Mouse (Mus musculus): ENCODE data around the gene Prrx1.

The Prrx1 gene

DNA sequence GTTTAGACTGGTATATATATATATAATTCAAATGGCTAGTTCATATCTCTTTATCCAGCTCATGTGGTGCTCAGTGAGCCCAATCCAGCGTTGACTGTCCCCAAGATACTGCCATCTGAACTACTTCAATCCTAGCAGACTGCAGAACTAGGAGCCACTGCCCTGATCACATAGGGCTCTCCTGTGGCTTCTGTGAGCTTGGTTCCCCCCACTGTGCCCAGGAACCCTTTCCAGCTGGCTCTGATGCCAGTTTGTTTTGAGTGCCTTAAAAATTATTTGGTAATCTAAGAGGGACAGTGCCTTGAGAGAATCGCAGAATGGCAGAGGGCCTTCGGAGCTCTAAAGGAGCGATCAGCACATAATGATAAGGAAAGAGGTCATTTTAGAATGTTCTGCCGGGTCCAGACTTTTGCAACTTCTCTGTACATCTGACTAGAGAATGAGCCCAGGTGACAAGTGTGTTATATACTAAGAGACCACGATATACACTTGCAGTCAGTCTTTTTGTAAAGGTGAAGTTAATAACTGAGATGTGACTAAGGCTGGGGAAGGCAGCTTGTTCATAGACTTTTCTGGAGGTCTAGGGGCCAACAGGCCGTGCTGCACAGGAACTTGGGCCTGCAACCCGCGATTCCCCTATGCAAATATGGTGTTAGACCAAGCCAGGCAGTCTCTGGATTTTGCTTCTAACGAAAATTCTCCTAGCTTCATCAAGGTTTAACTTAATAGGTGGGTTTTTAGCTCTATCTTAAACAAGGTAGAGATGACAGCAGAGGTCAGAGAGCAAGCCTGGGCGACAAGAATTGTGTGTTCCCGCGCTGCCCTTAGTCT, 2.3 kb downstream of the Prrx1 start:
- DNase-seq: no peak

DNA sequence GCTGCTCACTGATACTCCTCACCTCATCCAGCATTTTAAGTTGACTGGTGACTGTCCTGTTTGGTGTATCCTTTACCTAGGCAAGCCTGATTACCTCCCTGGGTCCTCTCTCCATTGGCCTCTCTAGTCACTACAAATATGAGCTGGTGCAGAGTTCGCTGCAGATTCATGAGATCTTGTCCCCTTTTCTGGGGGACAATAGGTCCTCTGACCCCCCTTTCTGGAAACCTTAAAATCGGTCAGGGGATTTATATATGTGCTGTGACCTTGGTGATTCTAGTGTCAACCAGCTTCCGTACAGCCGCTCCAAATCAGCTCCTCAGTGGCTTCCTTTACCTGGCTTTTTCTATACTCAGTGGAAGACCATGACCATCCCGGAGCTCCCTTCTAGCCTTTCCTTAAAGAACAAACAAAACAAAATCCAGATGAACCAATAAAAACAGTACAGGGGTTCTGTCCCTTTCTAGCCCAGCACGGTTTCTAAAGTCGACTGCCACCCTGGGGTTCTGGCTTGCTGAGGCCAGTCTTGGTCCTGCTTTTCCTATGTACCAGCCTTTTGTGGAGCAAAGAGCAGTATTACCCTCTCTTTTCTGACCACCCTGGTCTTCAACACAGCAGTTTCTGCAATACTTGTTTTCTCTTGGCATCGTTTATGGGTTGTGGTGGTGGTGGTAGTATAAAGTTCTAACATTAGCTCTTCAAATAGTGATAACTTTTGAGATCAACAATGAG, 3.3 kb downstream of the Prrx1 start:
- no peak for DNase-seq

DNA sequence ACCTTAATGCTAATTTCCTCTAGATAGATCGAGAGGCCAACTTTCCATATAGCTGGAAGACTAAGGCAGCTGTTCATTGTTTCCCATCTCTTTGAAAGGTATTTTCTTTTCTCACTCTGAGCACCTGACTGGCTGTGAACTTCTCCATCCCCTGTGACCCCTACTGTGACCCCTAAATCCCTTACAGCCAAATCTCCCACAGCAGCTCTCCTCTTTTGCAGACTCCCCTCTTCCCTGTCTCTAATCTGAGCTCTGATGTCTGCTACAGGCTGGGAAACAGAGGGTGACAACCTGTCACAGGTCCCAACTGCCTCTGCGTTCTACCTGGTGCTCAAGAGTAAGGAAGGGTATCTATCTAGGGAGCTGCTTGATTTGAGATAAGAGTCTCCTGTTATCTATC, 4.0 kb downstream of the Prrx1 start:
- DNase-seq: no peak

DNA sequence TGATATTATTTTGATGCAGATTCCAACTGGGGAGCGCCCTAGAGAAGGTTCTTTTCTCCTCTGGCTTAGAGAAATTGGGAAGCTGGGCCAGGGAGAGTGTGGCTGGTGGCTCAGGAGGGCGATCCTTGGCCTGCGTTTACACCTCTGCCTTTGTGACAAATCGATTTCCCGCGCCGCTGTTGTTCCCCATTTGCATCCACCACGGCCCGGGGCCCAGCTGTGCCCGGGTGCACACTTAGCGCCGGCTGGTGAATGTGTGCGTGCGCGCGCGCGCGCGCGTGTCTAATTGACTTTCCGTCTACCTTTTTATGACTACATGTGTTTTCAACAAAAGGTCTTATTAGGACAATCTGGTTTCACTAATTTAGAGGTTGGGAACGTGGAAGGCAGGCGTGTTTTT, 4.9 kb downstream of the Prrx1 start:
- DNase-seq: no peak

DNA sequence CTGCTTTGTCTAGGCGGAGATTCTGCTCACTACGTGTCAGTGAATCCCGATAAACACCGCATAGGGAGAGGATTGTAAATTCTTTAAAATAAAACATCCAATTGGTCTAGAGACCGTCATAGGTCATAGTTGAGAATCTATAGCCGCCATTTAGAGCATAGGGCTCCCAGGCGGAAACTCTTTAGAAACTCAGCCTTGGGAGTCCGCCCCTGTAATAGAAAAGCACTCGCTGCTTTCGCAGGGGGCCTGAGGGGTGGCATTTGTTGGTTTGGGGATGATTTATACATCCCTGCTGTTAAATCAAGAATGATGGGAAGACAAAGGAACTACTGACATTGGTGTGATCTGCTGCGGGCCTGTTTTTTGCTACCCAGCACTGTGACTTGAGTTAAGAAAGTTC, 5.8 kb downstream of the Prrx1 start:
- no peak for DNase-seq

DNA sequence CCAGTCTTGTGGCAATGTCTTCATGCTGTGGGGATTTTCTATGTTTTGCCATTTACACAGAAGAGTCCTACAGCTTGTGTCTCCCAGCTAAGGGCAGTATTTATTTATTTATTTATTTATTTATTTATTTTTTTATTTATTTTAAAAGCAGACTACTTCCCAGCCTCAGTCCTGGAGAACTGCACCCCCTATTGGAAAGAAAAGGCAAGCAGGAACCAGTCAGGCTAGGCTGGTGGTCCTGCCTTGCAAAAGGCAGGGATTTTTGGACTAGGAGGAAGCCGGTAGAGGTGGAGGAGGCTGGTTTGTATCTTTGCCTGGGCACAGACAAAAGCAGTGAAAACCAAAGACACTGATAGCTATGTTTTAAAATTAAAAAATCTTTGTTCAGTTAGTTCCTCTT, 7.6 kb downstream of the Prrx1 start:
- no peak for DNase-seq

DNA sequence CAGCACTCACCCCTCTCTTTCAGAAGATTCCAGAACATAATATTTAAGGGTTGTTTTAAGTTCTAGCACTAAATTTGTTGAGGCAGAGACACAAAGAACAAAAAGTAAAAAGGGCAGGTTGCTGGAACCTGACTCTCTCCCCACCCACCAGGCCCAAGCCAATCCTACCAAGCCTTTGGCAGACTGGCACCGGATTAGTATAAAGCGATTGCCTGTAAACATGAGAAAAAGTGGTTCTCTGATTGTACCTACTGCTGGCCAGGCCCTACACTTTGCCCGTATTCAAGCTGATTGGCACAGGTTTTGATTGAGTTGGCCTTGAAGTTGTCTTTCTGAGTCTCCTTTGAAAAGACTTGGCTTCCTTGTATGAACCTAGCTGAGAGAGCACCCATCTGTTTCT, 8.7 kb downstream of the Prrx1 start:
- no peak for DNase-seq

DNA sequence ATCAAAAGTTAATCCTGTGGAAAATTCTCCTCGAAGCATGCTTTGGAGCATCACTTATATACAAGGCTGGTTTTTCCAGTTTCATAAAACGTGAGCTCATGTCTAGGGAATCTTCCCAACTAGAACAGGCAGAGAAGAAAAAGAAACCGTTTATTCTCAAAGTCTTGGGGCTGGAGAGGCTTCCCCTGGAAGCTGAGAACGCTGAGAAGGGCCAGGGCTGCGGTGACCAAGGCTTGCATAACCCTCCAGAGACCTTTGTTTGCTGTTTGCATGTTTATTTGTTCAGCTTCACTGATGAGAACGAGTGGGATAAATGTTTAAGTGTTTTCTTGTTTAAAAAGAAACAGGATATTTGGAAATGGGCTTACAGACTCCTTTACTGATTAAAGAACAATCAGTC, 11.2 kb downstream of the Prrx1 start:
- no peak for DNase-seq

DNA sequence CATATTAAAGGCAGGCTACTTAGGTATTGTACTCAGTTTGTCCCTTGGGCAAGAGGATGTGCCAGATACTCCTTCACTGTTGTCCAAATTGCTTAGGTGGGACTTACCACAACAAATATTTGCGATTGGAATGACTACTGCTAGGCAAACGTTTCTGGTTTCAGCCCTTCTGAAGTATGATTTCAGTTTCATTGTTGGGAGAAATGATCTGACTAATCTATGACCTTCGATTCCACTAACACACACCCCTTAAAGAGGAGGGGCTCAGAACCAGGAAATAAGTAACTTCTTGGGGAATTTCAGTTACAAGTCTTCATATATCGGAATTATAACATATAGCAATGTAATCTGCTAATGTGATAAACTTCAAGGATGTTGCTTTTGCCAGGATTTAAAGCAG, 20.4 kb downstream of the Prrx1 start:
- no peak for DNase-seq

DNA sequence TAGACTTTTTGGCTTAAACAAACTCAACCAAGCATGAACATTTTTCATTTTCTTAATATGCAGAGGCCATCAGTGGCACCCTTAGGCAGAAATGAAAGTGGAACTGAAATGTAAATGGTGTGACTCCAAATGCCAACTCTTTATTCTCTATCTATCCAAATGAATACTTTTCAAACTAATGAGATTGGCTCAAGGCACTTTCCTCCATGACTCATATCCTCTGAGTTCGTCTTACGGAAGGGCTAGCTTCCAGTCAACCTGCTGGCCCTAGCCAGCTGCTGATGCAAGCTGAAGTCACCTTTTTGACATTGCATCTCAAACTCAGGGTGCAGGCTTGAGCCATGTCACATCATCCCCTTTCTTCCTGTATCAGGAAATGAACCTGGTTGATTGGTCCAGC, 21.6 kb downstream of the Prrx1 start:
- DNase-seq: no peak

DNA sequence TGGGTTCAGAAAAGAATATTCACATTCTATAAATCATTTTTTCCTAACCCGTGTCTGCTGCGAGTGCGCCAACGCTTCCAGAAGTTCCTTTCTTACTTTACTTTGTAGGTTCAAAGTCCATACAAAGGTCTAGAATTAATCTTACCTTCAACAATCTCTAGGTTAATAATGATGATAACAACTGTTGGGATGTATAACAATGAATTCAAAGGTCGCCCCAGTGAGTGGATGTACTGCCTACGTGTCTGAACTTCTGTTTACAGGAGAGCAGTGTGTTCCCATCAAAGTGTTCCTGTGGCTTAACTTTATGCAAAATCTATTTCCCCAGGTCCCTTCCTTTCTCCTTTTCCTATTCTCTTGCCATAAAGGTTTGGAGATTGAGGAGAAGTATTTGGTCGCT, 24.4 kb downstream of the Prrx1 start:
- no peak for DNase-seq

DNA sequence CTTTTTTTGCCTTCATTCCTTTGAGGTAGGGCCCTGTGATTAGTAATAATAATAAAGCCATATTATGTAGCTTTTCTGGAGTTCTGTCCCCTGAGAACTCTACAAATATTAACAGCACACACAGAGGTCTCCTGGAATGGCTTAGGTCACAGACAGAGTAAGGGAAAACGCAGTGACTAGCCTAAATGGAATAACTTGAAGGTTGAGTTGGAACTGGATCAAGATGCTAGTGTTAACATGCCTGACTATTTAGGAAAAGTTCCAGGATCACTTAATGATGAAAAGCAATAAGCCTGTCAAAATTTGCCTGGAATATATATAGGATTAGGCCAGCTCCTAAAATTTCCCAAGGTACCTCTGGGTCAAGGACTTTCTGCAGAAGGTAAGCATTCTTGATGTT, 28.0 kb downstream of the Prrx1 start:
- no peak for DNase-seq

DNA sequence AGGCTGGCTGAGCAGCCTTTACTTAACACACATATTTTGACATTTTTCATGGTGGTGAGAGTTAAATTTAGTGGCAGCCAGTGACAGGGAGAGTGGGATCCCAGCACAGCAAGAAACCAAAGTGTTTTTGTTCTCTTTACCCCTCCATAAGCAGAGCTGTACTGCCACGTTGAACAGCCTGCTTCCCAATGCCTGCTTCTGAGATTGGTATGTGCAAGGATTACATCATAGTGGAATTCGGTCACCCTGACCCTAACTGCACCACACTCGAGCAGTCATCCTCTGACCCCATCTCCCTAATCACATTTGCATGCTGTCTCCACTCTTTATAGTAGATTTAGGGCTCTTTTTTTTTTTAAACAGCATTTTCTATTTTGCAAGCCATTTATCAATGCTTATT, 28.4 kb downstream of the Prrx1 start:
- no peak for DNase-seq

DNA sequence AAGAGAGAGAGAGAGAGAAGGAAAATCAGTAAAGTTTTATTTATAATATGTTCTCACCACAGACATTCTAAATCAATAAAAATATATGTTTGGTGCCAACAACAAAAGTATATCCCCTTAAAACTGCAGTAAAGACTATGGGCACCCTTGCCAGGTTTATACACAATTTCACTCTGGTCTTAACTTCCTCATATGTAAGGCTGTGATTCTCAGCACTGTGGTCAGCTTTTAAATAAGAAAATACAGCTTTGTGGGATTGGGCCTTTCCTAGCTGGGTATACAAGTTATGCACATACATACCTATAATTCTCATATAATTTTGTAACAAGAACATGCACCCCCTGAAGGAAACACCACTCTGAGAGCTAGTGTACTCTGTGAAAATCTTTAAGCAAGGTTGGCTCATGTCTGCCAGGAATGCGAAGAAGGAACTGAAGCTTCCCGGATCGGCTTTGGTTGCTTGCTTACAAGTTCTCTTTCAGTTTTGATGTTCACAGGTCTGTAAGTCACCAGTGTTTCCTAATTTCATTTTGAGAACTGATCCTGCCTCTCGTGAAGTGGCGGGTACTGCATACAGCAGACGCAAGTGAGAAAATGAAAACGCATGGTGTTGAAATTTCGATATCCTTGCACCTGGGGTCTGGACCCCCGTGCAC, 29.4 kb downstream of the Prrx1 start:
- no peak for DNase-seq

DNA sequence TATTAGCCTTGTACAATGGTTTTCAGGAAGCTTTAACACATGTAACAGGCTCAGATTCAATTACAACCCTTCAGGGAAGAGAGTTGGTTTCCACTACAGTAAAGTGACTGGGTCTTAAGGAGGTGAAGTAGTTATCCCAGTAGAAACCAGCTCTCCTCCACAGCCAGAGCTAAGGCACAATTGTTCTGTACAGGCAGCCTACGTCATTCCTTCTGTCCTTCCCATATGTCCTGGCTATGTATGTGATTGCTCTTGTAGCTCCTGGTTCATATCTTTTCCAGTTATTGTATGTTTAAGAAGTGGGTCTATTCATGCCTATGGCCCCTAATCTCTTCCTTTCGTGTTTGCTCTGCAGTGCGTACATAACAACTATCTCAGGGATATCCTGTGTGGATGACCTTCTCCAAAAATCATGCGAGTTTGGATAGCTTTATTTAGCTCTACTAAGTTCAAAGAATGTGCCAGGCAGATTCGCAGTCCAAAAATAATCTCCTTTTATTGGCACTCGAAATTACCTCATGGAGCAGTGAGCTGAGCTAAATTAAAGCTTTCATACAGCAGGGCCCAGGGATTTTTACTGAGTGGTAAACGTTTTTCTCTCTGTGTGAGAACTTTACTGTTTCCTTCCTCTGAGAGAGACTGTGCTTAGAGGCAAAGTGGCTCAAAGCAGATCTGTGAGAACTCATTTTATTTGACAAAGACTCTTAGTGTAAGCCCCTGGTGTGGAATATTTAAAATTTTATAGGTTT, 31.9 kb downstream of the Prrx1 start:
- DNase-seq: no peak

DNA sequence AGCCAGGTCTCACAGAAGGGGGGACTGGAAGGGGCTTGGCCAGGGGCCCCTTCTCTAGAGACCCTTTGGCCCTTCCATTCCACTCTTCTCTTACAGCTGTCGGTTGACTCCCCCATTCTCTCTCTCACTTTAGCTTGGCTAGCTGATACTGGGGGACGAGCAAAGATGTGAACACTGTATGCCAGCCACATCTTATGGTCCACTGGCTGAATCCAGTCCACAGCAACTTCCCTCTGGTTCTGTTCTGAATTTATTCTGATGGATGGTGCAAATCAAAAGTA, 32.7 kb downstream of the Prrx1 start:
- DNase-seq: no peak

DNA sequence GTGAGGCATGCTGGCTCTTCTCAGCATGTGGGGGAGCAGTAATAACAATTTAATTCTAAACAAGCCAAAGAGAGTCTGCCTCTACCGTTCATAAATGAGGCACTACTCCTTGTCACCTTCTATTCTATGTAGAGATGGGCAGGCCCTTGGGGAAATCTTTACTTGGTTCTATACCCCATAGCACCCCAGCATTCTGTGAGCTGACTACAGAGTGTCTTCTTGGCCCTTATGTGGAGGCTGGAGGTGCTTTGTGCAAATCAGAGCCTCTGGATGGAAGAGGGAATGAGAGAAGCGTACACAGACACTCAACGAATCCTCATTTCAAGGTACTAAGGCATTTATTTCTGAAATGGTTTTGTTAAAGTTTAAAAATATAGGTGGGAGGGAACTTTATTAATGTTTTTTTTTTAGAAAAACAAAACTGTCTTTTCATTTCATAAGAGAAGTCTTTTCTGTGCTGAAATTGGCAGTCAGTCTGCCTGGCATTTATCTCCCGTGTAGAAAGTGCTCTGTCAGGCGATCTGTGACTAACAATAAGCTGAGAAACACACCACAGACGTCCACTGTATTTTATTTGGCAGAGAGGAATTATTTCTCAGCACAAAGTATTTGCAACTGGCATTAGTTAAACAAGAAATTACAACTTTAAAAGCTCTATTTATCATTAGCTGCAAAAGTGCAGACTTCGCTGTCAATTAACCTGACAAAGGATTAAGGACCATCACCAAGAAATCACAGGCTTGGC, 33.2 kb downstream of the Prrx1 start:
- no peak for DNase-seq

DNA sequence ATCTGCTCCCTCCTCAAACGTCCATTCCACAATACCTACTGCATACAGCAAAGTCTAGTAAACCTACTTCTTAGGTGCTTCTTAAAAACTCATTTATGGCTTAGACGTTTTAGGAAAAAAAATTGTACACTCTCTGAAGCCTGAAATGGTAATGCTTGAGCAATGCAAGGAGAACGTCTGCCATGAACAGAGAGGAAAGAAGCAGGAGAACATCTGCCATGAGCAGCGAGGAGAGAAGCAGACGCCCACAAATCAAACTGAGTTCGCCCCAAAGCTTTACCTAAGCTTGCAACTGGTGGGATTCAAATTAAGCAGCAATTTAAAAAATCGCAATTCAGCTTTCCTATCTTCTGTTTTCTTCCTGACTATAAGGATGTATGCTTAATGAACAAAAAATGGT, 36.4 kb downstream of the Prrx1 start:
- no peak for DNase-seq

DNA sequence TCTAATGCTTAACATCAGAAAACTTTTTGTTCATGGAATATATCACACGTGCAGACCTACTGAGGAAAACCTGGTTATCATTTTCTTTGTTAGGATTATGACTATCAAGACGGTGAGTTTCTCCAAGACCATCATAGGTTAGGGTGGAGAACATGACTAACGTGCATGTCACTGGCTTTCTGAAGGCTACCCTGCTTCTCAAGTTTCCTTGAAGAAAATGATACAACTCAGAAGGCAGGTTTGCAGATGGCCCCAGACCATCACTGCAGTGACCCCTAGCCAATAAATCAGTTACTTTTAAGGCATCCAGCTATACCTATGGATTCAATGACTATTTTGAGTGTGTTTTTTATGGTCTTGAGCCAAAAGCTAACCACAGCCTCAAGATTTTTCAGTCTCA, 38.6 kb downstream of the Prrx1 start:
- no peak for DNase-seq

DNA sequence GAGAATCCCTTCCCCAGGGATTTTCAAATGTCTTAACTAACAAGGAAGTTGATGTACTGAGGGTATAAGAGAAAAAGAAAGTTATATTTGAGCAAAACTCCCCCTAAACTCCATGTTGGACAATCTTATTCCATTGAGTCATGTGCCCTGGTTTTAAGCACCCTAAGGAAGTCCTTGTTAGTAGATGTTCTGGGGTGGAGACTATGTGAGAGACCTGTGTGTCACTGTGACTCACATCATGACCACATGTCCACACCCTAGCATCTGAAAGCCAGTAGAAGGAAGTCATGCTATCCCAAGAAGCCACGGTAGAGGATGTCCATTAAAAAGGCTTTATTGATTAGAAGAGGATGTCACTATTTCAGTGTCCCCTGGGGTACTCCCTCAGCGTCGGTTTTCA, 40.4 kb downstream of the Prrx1 start:
- DNase-seq: no peak

DNA sequence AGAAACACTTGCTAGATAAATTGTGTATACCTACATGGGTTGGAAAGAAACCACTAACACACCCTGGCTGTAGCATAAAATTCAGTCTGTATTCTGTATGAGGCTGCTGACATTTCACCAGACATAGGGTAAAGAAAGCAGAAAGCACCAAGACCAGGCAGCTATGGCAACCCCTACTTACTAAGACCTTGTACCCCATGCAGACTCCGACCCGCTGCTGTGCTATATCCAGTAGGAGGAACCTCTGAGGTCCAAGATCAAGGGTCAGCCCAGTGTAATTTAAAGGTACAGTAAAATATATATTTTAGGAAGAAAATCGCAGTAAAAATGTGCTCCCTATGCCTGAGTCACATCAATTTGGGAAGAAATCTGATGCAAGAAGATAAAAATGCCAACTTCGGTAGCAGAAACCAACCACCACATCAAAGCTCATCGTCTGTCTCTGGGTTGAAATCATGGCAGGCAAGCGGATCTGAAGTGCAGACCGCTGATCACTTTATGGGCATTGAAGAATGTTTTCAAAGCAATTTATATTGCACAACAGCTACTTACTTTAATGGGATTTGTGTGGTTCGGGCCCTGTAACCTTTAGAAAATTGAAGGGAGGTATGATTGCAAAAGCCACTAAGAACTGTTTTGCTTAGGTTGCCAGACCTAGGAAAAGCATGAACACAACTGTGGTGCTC, 46.5 kb downstream of the Prrx1 start:
- DNase-seq: no peak

DNA sequence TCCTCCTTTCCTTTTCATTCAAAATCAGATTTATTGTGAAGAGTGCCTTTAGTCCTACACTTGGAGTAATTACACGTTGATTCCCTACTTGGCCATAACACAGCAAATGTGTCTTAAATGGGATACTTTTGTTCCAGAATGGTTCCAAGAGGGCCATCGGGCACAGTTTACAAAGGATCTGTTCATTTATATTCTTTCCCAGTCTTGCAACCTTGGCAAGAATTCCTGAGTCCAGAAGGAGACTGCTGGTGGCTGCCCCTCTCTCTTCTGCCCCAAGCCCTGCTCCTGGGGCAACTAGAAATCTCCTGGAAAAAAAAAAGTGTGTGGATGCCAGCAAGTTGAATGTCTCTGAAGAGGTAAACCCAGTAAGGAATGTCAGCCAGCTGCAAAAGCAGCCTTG, 56.2 kb downstream of the Prrx1 start:
- DNase-seq: no peak
